Mouse (Mus musculus): ENCODE results near the gene Pafah1b2.

- TF ChIP-seq POLR2A (IDR thresholded peaks at IDR 0.05; ENCODE audit: insufficient read depth, low read length) (no peak), CTCF (IDR thresholded peaks at IDR 0.05; ENCODE audit: low read depth, low read length) (no peak)
Measured at GRCm38 (mm10) chr9:45985229-45985567, 27.3 kb downstream of the Pafah1b2 start.
